Mouse (Mus musculus) limb, embryonic 12.5 days (tissue): ENCODE results near the gene Acss2. TPM values are rescaled to one million over a fixed set of nuclear protein-coding genes. Genes with fewer than 3 reads are reported as not detected.

Experiments used
- ATAC-seq: fragments of 200-750 bp; cut with Nextera tagmentation; 2 replicates; pipeline ENCODE4 v1.8.0; 2017; ENCODE audit warnings: low read depth, moderate TSS enrichment; ENCODE audit not compliant: insufficient number of reproducible peaks, insufficient read depth, low FRiP score, low TSS enrichment
- H3K27ac ChIP-seq: fragments of 300-500 bp; sonication (generic); 2 replicates; pipeline ENCODE4 v1.5.1; 2016; ENCODE audit warnings: mild to moderate bottlenecking, moderate library complexity
- H3K27me3 ChIP-seq: fragments of 300-500 bp; sonication (generic); 2 replicates; pipeline ENCODE4 v1.6.1; 2016; ENCODE audit warnings: mild to moderate bottlenecking, moderate library complexity
- H3K36me3 ChIP-seq: fragments of 300-500 bp; sonication (generic); 2 replicates; pipeline ENCODE4 v1.6.1; 2016; ENCODE audit warnings: mild to moderate bottlenecking, moderate library complexity
- H3K4me1 ChIP-seq: fragments of 300-500 bp; sonication (generic); replicated peaks from 2 replicates; pipeline ENCODE4 v1.6.1; 2016
- H3K4me2 ChIP-seq: fragments of 300-500 bp; sonication (generic); 2 replicates; pipeline ENCODE4 v1.6.1; 2016; ENCODE audit warnings: mild to moderate bottlenecking, moderate library complexity
- H3K4me3 ChIP-seq: fragments of 300-500 bp; sonication (generic); replicated peaks from 2 replicates; pipeline ENCODE4 v1.5.1; 2016; ENCODE audit warnings: mild to moderate bottlenecking
- H3K9ac ChIP-seq: fragments of 300-500 bp; sonication (generic); replicated peaks from 2 replicates; pipeline ENCODE4 v1.6.1; 2016; ENCODE audit warnings: mild to moderate bottlenecking, moderate library complexity
- H3K9me3 ChIP-seq: fragments of 300-500 bp; sonication (generic); 2 replicates; pipeline ENCODE4 v1.6.1; 2016; ENCODE audit warnings: mild to moderate bottlenecking, moderate library complexity
- WGBS: fragments of 180-500 bp; shearing (Covaris S2); methylation state at CpG from one replicate; pipeline ENCODE4 v1.1.7; 2016; 5-methylcytosine and 5-hydroxymethylcytosine counted together
- polyA plus RNA-seq: library from polyadenylated mRNA; unstranded; fragments of >200 nt; fragmentation: Nextera tagmentation; extraction: Ambion mirVana; gene quantifications from 2 replicates; pipeline ENCODE4 v1.2.1, GENCODE M21; 2016

Gene Acss2
- 12.1 and 14.8 TPM in 2 replicates for polyA plus RNA-seq

GRCm38 (mm10) chr2:155517455-155518423, at the start of gene Acss2, which contains the start of gene Ggt7:
Gene Acss2 (plus strand): TSS chr2:155517948.
Gene Ggt7 (minus strand): TSS chr2:155518237.
- H3K9me3 ChIP-seq: no peaks in the 10 kb centered on the region
- H3K4me2 ChIP-seq: peak within 1 kb of the TSS; percentile 84
- peak within 1 kb of the TSS; percentile 61 for H3K9ac ChIP-seq
- no peaks in the 10 kb centered on the region for H3K36me3 ChIP-seq
- WGBS: 3% methylated on average over 70 of the region's 70 CpGs
- H3K27ac ChIP-seq: peak within 1 kb of the TSS; percentile 66; the same call in 1 of the 2 replicates
- H3K4me3 ChIP-seq: peak within 1 kb of the TSS; percentile 57
- ATAC-seq: peak; percentile 98
- H3K4me1 ChIP-seq: peaks cover 17% of the 10 kb centered on the region
- peaks cover 30% of the 10 kb centered on the region for H3K27me3 ChIP-seq

GRCm38 (mm10) chr2:155472671-155473569, 44.8 kb upstream of the Acss2 start:
- no peaks in the 10 kb centered on the region for H3K27me3 ChIP-seq
- peak overlapping the region; percentile 91 for H3K27ac ChIP-seq
- H3K4me3 ChIP-seq: peak overlapping the region; percentile 94
- H3K9me3 ChIP-seq: no peaks in the 10 kb centered on the region
- peaks cover 29% of the 10 kb centered on the region for H3K4me1 ChIP-seq
- H3K4me2 ChIP-seq: peak overlapping the region; percentile 72
- WGBS: under 1% methylated on average over 62 of the region's 71 CpGs
- H3K36me3 ChIP-seq: no peaks in the 10 kb centered on the region
- H3K9ac ChIP-seq: peak overlapping the region; percentile 97
- ATAC-seq: peak; percentile 39

- Histone ChIP-seq H3K9me3 (no peaks in the 10 kb centered on the region), H3K4me2 (peak within 1 kb of the TSS; percentile 72), H3K27ac (peak within 1 kb of the TSS; percentile 91), H3K4me1 (peaks cover 29% of the 10 kb centered on the region), H3K27me3 (no peaks in the 10 kb centered on the region), H3K9ac (peak within 1 kb of the TSS; percentile 97), H3K4me3 (peak within 1 kb of the TSS; percentile 94), H3K36me3 (no peaks in the 10 kb centered on the region)
- peak; percentile 75 for ATAC-seq
- WGBS: under 1% methylated on average over 49 of the region's 72 CpGs
These were observed 44.1 kb upstream of the Acss2 start, which contains the start of gene Ncoa6 for GRCm38 (mm10) chr2:155473570-155474088. Gene Ncoa6 (minus strand): TSS chr2:155473894.

GRCm38 (mm10) chr2:155482021-155482420, 35.7 kb upstream of the Acss2 start:
- no peaks in the 10 kb centered on the region for H3K4me1 ChIP-seq
- 49% methylated on average over 3 of the region's 3 CpGs for WGBS
- H3K27ac ChIP-seq: no peak overlapping the region
- H3K27me3 ChIP-seq: no peaks in the 10 kb centered on the region
- ATAC-seq: no peak
- H3K4me2 ChIP-seq: no peak overlapping the region
- no peak overlapping the region for H3K4me3 ChIP-seq
- no peaks in the 10 kb centered on the region for H3K9me3 ChIP-seq
- no peaks in the 10 kb centered on the region for H3K36me3 ChIP-seq
- H3K9ac ChIP-seq: no peak overlapping the region

GRCm38 (mm10) chr2:155490998-155491397, 26.8 kb upstream of the Acss2 start:
- ATAC-seq: no peak
- Histone ChIP-seq H3K27me3 (no peaks in the 10 kb centered on the region), H3K9me3 (no peaks in the 10 kb centered on the region), H3K27ac (no peak overlapping the region), H3K4me3 (no peak overlapping the region), H3K4me2 (no peak overlapping the region), H3K4me1 (no peaks in the 10 kb centered on the region), H3K36me3 (no peaks in the 10 kb centered on the region), H3K9ac (no peak overlapping the region)
- WGBS: 92% methylated on average over 6 of the region's 6 CpGs

GRCm38 (mm10) chr2:155502596-155502995, 15.2 kb upstream of the Acss2 start:
- Histone ChIP-seq H3K27ac (no peak overlapping the region), H3K4me3 (no peak overlapping the region)

GRCm38 (mm10) chr2:155504440-155505355, 13.1 kb upstream of the Acss2 start:
- 62% methylated on average over 13 of the region's 13 CpGs for WGBS
- 0 out of 2 replicates have a peak overlapping the region, but pooled peaks have one; percentile 17 for H3K27ac ChIP-seq
- ATAC-seq: no peak

More at GRCm38 (mm10) chr2:155502596-155502995, 15.2 kb upstream of the Acss2 start:
- Histone ChIP-seq H3K4me1 (0 out of 2 replicates have a peak, but pooled peaks cover 6% of the 10 kb centered on the region), H3K9ac (no peak overlapping the region), H3K4me2 (no peak overlapping the region), H3K36me3 (no peaks in the 10 kb centered on the region), H3K27me3 (no peaks in the 10 kb centered on the region), H3K9me3 (no peaks in the 10 kb centered on the region)
- WGBS: 77% methylated on average over 7 of the region's 7 CpGs
- ATAC-seq: no peak

GRCm38 (mm10) chr2:155505811-155506210, 11.9 kb upstream of the Acss2 start:
- H3K4me1 ChIP-seq: 0 out of 2 replicates have a peak, but pooled peaks cover 6% of the 10 kb centered on the region
- 84% methylated on average over 9 of the region's 9 CpGs for WGBS
- no peak overlapping the region for H3K4me2 ChIP-seq
- H3K9ac ChIP-seq: no peak overlapping the region
- no peak overlapping the region for H3K27ac ChIP-seq
- H3K27me3 ChIP-seq: no peaks in the 10 kb centered on the region
- H3K9me3 ChIP-seq: no peaks in the 10 kb centered on the region
- H3K36me3 ChIP-seq: no peaks in the 10 kb centered on the region
- no peak for ATAC-seq
- no peak overlapping the region for H3K4me3 ChIP-seq

More at GRCm38 (mm10) chr2:155504440-155505355, 13.1 kb upstream of the Acss2 start:
- Histone ChIP-seq H3K36me3 (no peaks in the 10 kb centered on the region), H3K4me1 (0 out of 2 replicates have a peak, but pooled peaks cover 6% of the 10 kb centered on the region), H3K9me3 (no peaks in the 10 kb centered on the region), H3K4me2 (no peak overlapping the region), H3K9ac (no peak overlapping the region), H3K4me3 (no peak overlapping the region), H3K27me3 (no peaks in the 10 kb centered on the region)

- no peaks in the 10 kb centered on the region for H3K27me3 ChIP-seq
- no peak overlapping the region for H3K9ac ChIP-seq
- 72% methylated on average over 10 of the region's 10 CpGs for WGBS
- H3K27ac ChIP-seq: no peak overlapping the region
- no peak overlapping the region for H3K4me2 ChIP-seq
- no peak overlapping the region for H3K4me3 ChIP-seq
- H3K36me3 ChIP-seq: no peaks in the 10 kb centered on the region
- no peaks in the 10 kb centered on the region for H3K9me3 ChIP-seq
- H3K4me1 ChIP-seq: 0 out of 2 replicates have a peak, but pooled peaks cover 6% of the 10 kb centered on the region
- ATAC-seq: no peak
These were observed 9.9 kb upstream of the Acss2 start for GRCm38 (mm10) chr2:155507721-155508470.
